Mouse (Mus musculus): ENCODE measurements around the gene Zfp967. TPM values are rescaled to one million over a fixed set of nuclear protein-coding genes. Genes with fewer than 3 reads are reported as not detected.

Gene Zfp967
- polyA plus RNA-seq (2014; fragmentation: Illumina TruSeq; extraction: RNeasy Lipid Tissue Mini Kit (QIAGEN cat#74804); ENCODE audit: low read depth, low replicate concordance) = not detected

DNA sequence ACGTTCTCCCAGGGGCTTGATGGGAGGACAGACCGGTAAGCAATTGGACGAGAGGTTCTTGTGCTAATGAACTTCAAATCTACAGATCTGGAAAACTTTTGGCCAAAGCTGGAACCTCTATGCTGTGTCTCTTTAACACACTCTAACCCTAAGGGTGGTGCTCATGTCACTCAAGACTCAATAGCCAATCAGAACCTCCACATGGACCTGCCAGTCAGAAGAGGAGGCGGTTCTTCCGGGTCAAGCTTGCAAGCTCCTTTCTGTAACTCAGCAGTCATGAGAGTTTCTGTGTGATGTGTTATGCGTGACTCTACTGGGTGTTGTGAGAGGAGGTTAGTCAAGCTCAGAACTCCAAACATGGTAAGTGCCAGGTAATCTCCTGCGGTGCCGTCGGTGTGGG, at the start of gene Zfp967:
Gene Zfp967, plus strand, starts transcription at position 301 of the 400 bp plus-strand sequence.

GRCm38 (mm10) chr2:176486683-176487082, 34.2 kb upstream of the Zfp967 start, which contains the start of gene Gm14434:
Gene Gm14434 (minus strand): TSS chr2:176486783.

Other genes starting within 250 kb of the Zfp967 start
- not detected for gene Gm11009, start 201.6 kb upstream of the Zfp967 start, polyA plus RNA-seq (2014; fragmentation: Illumina TruSeq; extraction: RNeasy Lipid Tissue Mini Kit (QIAGEN cat#74804); ENCODE audit: low read depth, low replicate concordance)
- gene Gm14435, start 97.5 kb upstream of the Zfp967 start, polyA plus RNA-seq (2014; fragmentation: Illumina TruSeq; extraction: RNeasy Lipid Tissue Mini Kit (QIAGEN cat#74804); ENCODE audit: low read depth, low replicate concordance) = 1.8 TPM
- 0.98 TPM for gene Gm14434, start 34.3 kb upstream of the Zfp967 start, polyA plus RNA-seq (2014; fragmentation: Illumina TruSeq; extraction: RNeasy Lipid Tissue Mini Kit (QIAGEN cat#74804); ENCODE audit: low read depth, low replicate concordance)
- gene Gm14308, start 115.3 kb downstream of the Zfp967 start, polyA plus RNA-seq (2014; fragmentation: Illumina TruSeq; extraction: RNeasy Lipid Tissue Mini Kit (QIAGEN cat#74804); ENCODE audit: low read depth, low replicate concordance) = 2.5 TPM
- 8.1 TPM for gene Zfp973, start 149.5 kb downstream of the Zfp967 start, polyA plus RNA-seq (2014; fragmentation: Illumina TruSeq; extraction: RNeasy Lipid Tissue Mini Kit (QIAGEN cat#74804); ENCODE audit: low read depth, low replicate concordance)
- 12.3 TPM for gene Gm14305, start 187.3 kb downstream of the Zfp967 start, polyA plus RNA-seq (2014; fragmentation: Illumina TruSeq; extraction: RNeasy Lipid Tissue Mini Kit (QIAGEN cat#74804); ENCODE audit: low read depth, low replicate concordance)